Mouse (Mus musculus): Measurements from ENCODE around the gene Pbx2.

The Pbx2 gene

DNA sequence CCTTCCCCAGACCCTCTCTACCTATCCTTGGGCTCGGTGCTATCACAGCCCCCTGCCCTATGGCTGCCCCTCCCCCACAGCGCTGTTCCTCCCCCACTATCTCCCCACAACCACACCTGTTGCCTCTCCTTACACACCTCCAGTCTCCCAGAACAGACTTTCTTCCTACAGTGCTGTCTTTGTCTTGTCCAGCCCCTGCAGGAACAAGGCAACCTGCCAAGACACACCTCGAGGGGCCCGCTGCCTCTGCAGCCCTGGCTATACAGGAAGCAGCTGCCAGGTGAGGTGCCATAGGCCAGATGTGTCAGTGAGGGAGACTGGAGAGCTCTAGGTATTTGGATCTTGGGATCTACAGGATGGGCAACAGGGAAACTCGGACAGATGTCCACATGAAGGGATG lies 14.5 kb upstream of the Pbx2 start:
- DNase-seq (ENCODE audit: extremely low read depth, low read depth, low spot score): no peak

DNA sequence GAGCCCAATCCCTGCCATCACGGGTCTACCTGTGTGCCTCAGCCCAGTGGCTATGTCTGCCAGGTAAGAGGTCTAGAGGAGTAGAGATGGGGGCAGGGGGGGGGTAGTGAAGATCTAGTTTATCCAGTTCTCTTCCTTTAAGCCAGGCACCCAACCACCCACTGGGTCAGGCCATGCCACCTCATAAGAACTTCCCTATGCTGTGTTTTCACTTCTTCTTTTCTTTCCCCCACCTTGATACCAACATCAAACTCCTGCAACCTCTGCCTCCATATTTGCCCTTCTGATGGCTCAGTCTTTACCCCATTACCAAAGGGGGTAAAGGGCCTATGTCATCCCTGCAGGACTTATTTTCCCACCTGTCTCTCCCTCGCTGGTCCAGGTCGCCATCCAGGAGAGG lies 13.0 kb upstream of the Pbx2 start:
- DNase-seq (ENCODE audit: extremely low read depth, low read depth, low spot score): no peak

DNA sequence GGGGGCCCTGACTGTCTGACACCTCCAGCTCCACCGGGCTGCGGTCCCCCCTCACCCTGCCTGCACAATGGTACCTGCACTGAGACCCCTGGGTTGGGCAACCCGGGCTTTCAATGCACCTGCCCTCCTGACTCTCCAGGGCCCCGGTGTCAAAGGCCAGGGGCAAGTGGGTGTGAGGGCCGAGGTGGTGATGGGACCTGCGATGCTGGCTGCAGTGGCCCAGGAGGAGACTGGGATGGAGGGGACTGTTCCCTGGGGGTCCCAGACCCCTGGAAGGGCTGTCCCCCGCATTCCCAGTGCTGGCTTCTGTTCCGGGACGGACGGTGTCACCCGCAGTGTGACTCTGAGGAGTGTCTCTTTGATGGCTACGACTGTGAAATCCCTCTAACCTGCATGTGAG lies 8.5 kb upstream of the Pbx2 start:
- DNase-seq (ENCODE audit: extremely low read depth, low read depth, low spot score): no peak

DNA sequence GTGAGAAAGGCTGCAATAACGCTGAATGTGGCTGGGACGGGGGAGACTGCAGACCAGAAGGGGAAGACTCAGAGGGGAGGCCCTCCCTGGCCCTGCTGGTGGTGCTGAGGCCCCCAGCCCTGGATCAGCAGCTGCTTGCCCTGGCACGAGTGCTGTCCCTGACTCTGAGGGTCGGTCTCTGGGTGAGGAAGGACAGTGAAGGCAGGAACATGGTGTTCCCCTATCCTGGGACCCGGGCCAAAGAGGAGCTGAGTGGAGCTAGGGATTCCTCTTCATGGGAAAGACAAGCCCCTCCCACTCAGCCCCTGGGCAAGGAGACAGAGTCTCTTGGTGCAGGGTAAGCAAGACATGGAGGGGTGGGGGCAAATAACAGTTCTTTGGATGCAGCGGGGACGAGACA lies 7.7 kb upstream of the Pbx2 start:
- no peak for DNase-seq (ENCODE audit: extremely low read depth, low read depth, low spot score)

DNA sequence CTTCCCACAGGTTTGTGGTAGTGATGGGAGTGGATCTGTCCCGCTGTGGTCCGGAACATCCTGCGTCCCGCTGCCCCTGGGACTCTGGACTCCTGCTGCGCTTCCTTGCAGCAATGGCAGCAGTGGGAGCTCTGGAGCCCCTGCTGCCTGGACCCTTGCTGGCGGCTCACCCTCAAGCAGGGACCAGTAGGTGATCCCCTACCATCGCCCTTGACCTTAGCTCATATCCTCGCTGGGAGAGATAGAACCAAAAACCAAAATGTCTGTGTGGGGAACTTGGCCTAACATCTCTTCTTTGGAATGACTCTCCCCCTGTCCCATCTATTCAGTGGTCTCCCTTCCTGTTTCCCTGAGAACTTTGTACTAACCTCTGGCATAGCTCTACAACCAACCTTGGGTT lies 7.2 kb upstream of the Pbx2 start:
- DNase-seq (ENCODE audit: extremely low read depth, low read depth, low spot score): no peak

DNA sequence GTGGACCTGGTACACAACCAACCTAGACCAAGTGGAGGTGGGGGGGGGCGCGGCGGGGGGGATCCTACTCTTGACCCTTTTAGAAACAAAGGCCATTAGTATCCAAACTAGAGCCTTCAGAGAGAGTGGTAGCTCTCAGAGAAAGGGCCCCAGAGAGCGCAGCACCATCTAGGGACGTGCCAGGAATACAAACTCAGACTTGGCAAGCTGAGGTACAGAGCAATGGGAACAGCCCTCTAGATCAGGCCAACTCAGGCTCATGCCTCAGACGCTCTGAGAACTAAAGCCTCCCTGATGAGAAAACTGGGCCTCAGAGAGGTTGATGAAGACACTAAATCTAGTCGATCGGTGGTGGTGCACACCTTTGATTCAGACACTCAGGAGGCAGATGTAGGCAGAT lies 5.9 kb upstream of the Pbx2 start:
- no peak for DNase-seq (ENCODE audit: extremely low read depth, low read depth, low spot score)

DNA sequence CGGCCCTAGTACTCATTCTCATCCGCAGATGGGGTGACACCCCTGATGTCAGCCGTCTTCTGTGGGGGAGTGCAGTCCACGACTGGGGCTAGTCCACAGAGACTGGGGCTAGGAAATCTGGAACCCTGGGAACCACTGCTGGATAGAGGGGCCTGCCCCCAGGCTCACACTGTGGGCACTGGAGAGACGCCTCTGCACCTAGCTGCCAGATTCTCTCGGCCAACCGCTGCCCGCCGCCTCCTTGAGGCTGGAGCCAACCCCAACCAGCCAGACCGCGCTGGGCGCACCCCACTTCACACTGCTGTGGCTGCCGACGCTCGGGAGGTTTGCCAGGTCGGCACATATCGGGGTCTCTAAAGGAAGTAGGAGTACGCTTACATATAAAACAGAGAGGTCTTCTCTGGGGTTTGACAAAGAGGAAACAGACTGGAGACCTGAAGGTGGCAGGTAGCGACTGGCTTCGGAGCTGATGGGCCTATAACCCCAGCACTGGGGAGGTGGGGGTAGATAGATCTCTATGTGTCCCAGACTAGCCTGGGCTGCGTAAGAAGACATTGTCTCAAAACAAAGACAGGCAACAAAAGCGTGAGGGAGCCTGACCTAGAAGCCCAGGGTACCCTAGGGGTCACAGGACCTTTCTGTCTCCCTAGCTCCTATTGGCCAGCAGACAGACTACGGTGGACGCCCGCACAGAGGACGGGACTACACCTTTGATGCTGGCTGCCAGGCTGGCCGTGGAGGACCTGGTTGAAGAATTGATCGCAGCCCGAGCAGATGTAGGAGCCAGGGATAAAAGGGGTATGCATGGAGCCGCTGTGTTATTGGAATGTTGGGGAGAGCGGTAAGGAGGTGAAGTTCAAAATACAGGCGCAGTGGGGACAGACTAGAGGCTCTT lies 4.9 kb upstream of the Pbx2 start:
- no peak for DNase-seq (ENCODE audit: extremely low read depth, low read depth, low spot score)

DNA sequence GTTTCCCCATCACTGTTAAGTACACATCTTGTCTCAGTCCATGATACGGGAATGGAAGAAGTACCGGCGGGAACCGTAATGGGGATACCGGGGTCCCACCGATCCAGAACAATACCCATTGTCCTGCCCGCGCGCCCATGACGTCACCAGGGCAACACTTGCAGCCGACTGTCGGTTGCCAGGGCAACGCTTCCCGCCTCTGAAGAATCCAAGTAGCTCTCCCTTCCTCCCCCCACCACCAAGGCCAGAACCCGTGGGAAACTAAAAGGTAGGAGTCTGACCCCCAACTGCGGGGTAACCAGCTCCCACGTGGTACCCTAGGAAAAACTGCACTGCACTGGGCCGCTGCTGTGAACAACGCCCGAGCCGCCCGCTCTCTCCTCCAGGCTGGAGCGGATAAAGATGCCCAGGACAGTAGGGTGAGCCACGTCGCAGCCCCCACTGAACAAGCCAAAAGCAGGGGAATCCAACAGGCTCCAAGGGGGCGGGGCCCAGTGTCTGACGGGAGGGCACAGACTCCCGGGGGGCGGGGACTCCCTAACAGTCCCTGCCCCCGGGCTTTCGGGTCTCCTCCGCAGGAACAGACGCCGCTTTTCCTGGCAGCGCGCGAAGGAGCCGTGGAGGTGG lies 4.2 kb upstream of the Pbx2 start:
- no peak for DNase-seq (ENCODE audit: extremely low read depth, low read depth, low spot score)

DNA sequence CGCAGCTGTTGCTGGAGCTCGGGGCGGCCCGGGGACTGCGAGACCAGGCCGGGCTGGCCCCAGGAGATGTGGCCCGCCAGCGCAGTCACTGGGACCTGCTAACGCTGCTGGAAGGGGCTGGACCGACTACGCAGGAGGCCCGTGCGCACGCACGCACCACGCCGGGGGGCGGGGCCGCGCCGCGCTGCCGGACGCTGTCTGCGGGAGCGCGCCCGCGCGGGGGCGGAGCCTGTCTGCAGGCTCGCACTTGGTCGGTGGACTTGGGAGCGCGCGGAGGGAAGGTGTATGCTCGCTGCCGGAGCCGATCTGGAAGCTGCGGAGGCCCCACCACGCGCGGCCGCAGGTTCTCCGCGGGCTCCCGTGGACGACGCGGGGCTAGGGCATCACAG lies 3.6 kb upstream of the Pbx2 start:
- no peak for DNase-seq (ENCODE audit: extremely low read depth, low read depth, low spot score)

DNA sequence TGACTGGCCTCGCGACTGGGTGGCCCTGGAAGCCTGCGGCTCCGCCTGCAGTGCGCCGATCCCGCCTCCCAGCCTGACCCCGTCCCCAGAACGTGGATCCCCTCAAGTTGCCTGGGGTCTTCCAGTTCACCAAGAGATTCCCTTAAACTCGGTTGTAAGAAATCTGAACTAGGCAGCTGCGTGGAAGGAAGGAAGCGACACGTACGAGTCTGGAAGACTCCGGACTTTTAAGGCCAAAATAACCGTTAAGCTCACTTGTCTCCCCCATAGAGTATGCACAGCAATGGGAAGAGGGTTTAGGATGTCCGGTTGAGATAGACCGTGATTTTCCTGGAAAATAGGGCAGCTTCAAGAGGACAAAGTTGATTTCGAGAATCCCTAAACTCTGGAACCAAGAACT lies 3.3 kb upstream of the Pbx2 start:
- DNase-seq (ENCODE audit: extremely low read depth, low read depth, low spot score): no peak

DNA sequence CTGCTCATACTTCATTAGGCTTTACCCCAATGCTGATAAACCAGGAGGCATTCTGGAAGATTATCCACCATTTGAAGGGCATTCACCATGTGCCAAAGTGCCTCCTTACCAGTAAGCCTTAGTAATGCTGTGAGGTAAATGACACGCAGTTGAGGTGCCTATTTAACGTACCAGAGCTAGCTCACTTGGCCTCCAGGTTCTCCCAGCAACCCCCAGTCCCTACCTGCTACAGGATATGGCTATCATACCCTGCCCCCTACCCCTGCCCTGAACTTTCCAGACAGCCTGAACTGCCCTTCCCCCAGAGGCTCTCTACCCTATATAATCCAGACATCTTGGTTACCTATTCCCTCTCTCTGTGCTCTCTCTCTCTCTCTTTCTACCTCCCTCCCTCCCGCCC lies 2.3 kb upstream of the Pbx2 start:
- no peak for DNase-seq (ENCODE audit: extremely low read depth, low read depth, low spot score)

DNA sequence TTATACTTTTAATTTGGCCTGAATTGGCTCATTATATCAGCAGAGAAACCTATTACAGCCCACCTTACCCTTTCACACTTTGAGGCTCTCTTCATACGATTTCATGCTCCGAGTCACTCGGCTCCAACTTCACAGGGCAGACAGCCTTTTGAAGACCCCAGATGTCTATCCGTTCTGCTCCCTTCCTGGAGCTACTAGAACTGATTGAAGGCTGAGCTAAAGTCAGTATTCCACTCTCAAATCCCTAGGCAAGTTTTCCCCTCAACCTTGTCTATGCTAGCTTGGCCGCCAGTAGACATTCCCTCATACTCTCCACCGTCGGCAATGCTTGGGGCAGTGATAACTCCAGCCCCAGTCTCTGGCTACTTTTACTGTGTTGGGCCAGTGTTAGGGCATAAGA lies 1.9 kb upstream of the Pbx2 start:
- DNase-seq (ENCODE audit: extremely low read depth, low read depth, low spot score): no peak

DNA sequence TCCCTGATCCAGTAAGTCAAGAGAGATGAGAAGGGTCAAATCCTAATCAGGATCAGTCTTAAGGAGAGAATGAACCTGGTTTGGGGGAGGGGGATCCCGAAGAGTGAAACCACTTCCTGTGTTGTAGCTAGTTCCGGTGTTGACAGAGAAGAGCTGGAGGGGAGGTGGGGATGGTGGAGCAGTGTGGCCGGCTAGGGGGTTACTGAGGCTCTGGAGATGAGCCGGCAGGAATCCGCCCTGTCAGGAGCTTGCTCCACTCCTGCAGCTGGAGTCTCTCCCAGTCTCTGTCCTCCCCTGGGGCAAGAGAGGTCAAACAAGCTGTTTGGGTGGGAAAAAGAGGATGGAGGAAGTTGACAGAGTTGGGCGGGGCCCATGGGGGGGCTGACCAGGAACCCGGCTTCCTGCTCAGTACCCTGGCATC lies 1.4 kb upstream of the Pbx2 start, which contains the start of gene Gpsm3:
Gene Gpsm3, plus strand, starts transcription at position 126 of the 421 bp plus-strand sequence.
- DNase-seq (ENCODE audit: extremely low read depth, low read depth, low spot score): no peak

DNA sequence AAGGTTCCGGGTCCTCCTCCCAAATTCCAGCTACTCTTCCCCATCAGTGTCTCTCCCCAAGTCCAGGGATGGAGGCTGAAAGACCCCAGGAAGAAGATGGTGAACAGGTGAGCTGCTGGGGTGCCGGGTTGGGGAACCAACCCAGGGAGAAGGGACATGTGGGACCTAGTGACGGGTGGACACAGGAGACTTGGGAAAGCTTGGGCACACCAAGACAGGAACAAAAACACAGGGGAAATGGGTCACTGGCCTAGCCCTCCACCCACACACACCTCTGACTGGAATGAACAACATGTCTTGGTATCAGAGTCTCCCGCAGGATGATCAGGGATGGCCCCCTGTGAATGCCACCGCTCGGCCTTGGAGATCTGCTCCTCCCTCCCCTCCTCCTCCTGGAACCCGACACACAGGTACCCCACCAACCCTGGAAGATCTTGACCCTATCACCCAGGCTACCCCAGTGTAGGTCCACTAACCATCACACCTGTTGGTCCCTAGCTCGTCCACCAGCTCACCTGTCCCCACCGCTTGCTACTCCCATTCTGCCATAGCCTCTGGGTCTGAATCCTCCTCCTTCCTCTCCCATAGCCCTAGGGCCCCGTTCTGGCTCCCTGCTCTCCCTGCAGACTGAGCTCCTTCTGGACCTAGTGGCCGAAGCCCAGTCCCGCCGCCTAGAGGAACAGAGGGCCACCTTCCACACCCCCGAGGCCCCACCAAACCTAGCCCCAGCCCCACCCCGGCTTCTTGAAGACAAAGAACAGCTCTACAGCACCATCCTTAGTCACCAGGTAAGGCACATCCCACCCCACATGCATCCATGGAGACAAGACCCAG lies 695 bp upstream of the Pbx2 start:
- no peak for DNase-seq (ENCODE audit: extremely low read depth, low read depth, low spot score)

DNA sequence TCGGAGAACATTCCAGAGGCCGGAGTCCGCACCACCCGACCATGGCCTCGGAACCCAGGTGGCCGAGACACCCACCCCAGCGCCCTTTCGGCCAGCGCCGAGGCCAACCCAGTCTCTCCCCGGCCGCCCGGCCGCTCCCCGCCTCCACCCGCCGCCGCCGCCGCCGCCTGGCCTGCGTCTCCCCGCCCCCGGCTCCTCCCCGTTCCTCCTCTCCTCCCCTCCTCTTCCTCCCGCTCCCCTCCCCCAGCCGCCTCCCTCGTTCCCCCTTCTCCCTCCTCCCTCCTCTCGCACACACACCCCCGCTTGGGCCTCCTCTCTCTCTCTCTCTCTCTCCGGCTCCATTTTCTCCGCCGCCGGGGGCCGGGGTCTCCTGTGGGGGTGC lies 919 bp downstream of the Pbx2 start:
- DNase-seq (ENCODE audit: extremely low read depth, low read depth, low spot score): no peak

DNA sequence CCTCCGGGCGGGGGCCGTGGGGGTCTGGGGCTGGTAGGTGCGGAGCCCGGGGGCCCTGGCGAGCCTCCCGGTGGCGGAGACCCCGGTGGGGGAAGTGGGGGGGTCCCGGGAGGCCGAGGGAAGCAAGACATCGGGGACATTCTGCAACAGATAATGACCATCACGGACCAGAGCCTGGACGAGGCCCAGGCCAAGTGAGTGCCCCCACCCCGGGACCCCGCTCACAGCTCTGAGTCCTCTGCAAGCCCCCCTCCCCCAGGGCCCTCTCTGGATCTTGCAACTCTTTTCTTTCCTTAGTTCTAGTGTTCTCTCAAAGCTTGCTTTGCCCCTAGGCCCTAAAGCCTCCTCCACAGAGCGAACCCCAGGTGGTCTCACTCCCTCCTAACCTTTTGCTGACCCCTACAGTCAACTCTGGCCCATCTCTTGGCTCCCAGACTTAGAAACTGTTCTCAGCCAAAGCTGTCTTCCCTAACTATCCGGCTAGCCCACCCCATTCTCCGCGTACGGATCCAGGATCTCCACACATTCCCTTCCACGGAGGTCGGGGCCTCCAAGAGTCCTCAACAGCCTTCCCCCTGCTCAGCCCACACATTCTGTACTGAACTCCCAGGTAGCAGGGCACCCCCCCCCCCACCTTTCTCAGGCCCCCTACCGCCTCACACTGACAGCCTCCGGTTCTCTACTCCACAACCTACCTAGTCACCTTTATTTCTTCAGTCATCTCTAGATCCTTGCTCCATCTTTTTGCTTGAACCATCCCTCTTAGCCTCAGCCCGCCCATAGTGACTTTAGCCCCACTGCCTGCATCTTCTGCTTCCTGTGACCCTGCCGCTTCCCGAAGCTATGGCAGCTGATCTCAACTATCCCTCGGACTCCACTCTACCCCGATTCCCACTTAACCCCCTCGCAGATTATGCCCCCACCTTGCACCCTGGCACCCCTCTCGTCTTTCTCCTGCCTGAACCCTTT lies 1.8 kb downstream of the Pbx2 start:
- DNase-seq (ENCODE audit: extremely low read depth, low read depth, low spot score): no peak

DNA sequence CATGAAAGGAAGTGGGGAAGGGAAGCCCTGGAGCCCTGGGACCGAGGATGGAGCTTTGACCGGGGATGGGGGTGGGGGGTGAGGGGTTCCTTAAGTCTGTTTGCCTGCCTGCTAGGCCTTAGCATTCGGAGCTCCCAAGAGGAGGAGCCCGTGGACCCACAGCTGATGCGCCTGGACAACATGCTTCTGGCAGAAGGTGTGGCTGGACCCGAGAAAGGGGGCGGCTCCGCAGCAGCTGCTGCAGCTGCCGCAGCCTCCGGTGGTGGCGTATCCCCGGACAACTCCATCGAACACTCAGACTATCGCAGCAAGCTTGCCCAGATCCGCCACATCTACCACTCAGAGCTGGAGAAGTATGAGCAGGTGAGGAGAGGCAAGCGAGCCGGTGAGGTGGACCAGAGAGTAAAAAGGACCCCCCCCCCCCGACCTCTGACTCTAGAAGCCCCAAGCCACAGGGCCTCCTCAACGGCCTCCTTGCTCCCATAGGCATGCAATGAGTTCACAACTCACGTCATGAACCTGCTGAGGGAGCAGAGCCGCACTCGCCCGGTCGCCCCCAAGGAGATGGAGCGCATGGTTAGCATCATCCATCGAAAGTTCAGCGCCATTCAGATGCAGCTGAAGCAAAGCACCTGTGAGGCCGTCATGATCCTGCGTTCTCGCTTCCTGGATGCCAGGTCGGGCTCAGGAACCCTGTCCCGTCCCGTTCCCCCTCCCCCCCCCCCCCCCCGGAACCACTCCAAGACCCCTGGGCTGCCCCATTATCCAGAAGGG lies 2.9 kb downstream of the Pbx2 start:
- DNase-seq (ENCODE audit: extremely low read depth, low read depth, low spot score): no peak

DNA sequence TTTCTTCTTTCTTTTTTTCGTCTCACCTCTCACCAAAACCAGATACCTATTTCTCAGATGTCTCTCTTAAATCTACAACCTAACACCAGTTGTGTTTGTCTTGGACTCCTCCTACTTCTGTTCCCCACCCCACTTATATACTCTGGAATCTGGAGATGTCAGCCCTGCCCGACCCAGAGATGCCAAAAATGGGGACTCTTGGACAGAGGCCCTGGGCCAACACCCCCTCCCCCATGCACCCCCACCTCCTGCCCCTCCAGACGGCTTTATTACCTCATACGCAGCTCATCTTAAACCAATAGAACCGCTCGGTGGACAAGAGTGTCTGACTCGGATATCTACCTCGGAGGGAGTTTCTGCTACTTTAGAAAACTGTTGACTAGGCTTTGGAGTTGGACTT lies 5.0 kb downstream of the Pbx2 start:
- no peak for DNase-seq (ENCODE audit: extremely low read depth, low read depth, low spot score)

DNA sequence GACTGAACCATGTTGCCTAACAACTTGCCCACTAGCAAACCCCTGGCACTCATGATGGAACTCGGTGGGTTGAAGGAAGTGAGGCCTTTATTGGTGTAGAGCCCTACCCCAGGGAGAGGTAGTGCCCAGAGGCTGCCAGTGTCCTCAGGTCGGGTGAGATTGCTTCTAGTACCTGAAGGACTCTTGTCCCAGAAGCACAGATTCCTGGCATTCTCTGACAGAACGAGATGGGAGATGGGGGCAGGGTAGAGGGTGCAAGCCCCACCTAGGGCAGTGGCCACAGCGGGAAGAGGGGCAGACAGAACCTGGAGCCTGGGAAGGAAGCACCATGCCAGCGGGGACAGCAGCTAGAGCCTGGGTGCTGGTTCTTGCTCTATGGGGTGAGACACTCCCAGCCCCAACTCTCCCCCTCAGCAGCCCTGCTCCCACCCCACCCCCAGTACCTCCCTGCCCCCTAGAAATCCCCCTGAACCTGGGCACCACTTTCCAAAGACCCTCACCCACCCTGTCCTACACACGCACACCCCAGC lies 6.6 kb downstream of the Pbx2 start, which contains the start of gene Ager:
Gene Ager, plus strand, starts transcription at position 297 of the 530 bp plus-strand sequence.
- DNase-seq (ENCODE audit: extremely low read depth, low read depth, low spot score): no peak

DNA sequence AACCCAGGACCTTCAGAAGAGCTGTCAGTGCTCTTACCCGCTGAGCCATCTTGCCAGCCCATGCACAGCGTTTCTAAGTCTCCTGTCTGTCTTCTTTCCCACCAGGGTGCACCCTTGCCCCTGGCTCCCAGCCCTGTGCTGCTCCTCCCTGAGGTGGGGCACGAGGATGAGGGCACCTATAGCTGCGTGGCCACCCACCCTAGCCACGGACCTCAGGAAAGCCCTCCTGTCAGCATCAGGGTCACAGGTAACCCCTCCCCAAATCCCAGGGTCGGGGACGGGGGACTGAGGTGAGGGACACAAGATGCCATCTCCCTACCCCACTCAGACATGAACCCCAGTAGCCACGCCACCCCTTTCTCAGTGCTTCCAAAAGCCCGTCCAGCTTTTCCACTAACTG lies 8.8 kb downstream of the Pbx2 start:
- DNase-seq (ENCODE audit: extremely low read depth, low read depth, low spot score): no peak
